In genomic region chr17:46487431-46487830, GRCm38 (mm10) we compare ENCODE assay signal across 8 mouse cellular contexts. TPM values are rescaled to one million over a fixed set of nuclear protein-coding genes. Genes with fewer than 3 reads are reported as not detected.
DNase-seq lines count a peak whose midpoint lies in the region; ATAC-seq lines count a peak whose summit lies in the region.

Ttbk1 (minus strand) TSS chr17:46487675.

- peaks cover 37% of the 10 kb centered on the region for H3K4me1 ChIP-seq in hindbrain, embryonic 14.5 days (replicated peaks; ENCODE audit: control insufficient read depth, insufficient read depth, low read length)
- peaks cover 8% of the 10 kb centered on the region for H3K4me1 ChIP-seq in limb, embryonic 13.5 days

- no peaks in the 10 kb centered on the region for H3K27me3 ChIP-seq in hindbrain, embryonic 14.5 days (ENCODE audit: control insufficient read depth, insufficient read depth, low read length)
- peaks cover 88% of the 10 kb centered on the region for H3K27me3 ChIP-seq in limb, embryonic 13.5 days

- no peaks in the 10 kb centered on the region for H3K9me3 ChIP-seq in hindbrain, embryonic 14.5 days (ENCODE audit: control insufficient read depth, low read length)
- H3K9me3 ChIP-seq in limb, embryonic 13.5 days: no peaks in the 10 kb centered on the region

- 1% methylated on average over 21 of the region's 49 CpGs for WGBS in hindbrain, embryonic 14.5 days
- WGBS in limb, embryonic 13.5 days: 0% methylated on average over 3 of the region's 49 CpGs

- ATAC-seq in hindbrain, embryonic 14.5 days (ENCODE audit: low FRiP score): peak; percentile 80
- no peak for ATAC-seq in limb, embryonic 13.5 days (ENCODE audit: low FRiP score, low read depth)

- peak; percentile 60 for DNase-seq in layer of hippocampus, adult 11-12 months (ENCODE audit: low spot score)
- no peak for DNase-seq in layer of hippocampus, adult 9-10 months (ENCODE audit: low spot score)
- DNase-seq in cerebellum, postnatal 14 days: peak; percentile 82 to 83
- DNase-seq in hindbrain, embryonic 14.5 days (ENCODE audit: low spot score): peak; percentile 75
- DNase-seq in right cerebral cortex, postnatal 10 days (ENCODE audit: low spot score in 2 of 2): peak; percentile 84 to 85
- DNase-seq in T-cell, adult 2 months (ENCODE audit: low spot score): no peak
- DNase-seq in adrenal gland, postnatal 4 days (ENCODE audit: low spot score in 2 of 2): no peak

- peak within 1 kb of the TSS; percentile 80 for H3K27ac ChIP-seq in hindbrain, embryonic 14.5 days
- H3K27ac ChIP-seq in limb, embryonic 13.5 days: no peak within 1 kb of the TSS

- H3K4me2 ChIP-seq in hindbrain, embryonic 14.5 days (replicated peaks): peak within 1 kb of the TSS; percentile 84
- peak within 1 kb of the TSS; percentile 73 for H3K4me2 ChIP-seq in limb, embryonic 13.5 days (replicated peaks)

- H3K4me3 ChIP-seq in hindbrain, embryonic 14.5 days (replicated peaks; ENCODE audit: low read length): peak within 1 kb of the TSS; percentile 81
- peak within 1 kb of the TSS; percentile 51 for H3K4me3 ChIP-seq in limb, embryonic 13.5 days

- peak within 1 kb of the TSS; percentile 96 for H3K9ac ChIP-seq in hindbrain, embryonic 14.5 days
- peak within 1 kb of the TSS; percentile 55 for H3K9ac ChIP-seq in limb, embryonic 13.5 days

- no peaks in the 10 kb centered on the region for H3K36me3 ChIP-seq in hindbrain, embryonic 14.5 days (replicated peaks; ENCODE audit: control insufficient read depth, insufficient read depth)
- no peaks in the 10 kb centered on the region for H3K36me3 ChIP-seq in limb, embryonic 13.5 days

RNA-seq across cellular contexts. Expression of gene Ttbk1, which starts in this region (rescaled TPM):
- 6.5 and 7.7 TPM in 2 replicates for polyA plus RNA-seq in hindbrain, embryonic 14.5 days (2014; fragmentation: Nextera tagmentation; extraction: Ambion mirVana)
- 0.15 and 0.18 TPM in 2 replicates for polyA plus RNA-seq in limb, embryonic 13.5 days (2015; fragmentation: Nextera tagmentation; extraction: Ambion mirVana)
- total RNA-seq in adrenal gland, postnatal 4 days (2021): 1 to 10 TPM; 2.4 to 3.7 TPM

Comparison
In these comparisons a context has a peak if more than half of its experiments do, and no peak if none do; other contexts are left out.
1. DNase-seq: peak in layer of hippocampus, adult 11-12 months (single experiment), cerebellum, postnatal 14 days (2 of 2), hindbrain, embryonic 14.5 days (single experiment) and right cerebral cortex, postnatal 10 days (2 of 2); none in layer of hippocampus, adult 9-10 months (single experiment), T-cell, adult 2 months (single experiment) and adrenal gland, postnatal 4 days (0 of 2).